Mouse (Mus musculus) stomach, embryonic 14.5 days (tissue): Measurements from ENCODE around the gene Hddc3. TPM values are rescaled to one million over a fixed set of nuclear protein-coding genes. Genes with fewer than 3 reads are reported as not detected.
A peak's percentile ranks its signal among the peaks of the same experiment; 100 is the strongest.

Experiments used
- ATAC-seq: fragments of 200-750 bp; cut with Nextera tagmentation; 2 replicates; pipeline ENCODE4 v1.8.0; 2017; ENCODE audit warnings: low read depth, moderate TSS enrichment; ENCODE audit not compliant: insufficient number of reproducible peaks, insufficient read depth, low FRiP score
- H3K27ac ChIP-seq: fragments of 300-500 bp; sonication (generic); 2 replicates; pipeline ENCODE4 v1.5.1; 2014; ENCODE audit warnings: mild to moderate bottlenecking, low read length, moderate library complexity, mixed read lengths
- H3K27me3 ChIP-seq: fragments of 300-500 bp; sonication (generic); 2 replicates; pipeline ENCODE4 v1.6.1; 2014; ENCODE audit warnings: low read length, control low read depth, mixed read lengths; ENCODE audit not compliant: control insufficient read depth, insufficient read depth
- H3K36me3 ChIP-seq: fragments of 300-500 bp; sonication (generic); 2 replicates; pipeline ENCODE4 v1.6.1; 2014; ENCODE audit warnings: mild to moderate bottlenecking, control low read depth, low read length, moderate library complexity, mixed read lengths; ENCODE audit not compliant: control insufficient read depth, insufficient read depth
- H3K4me1 ChIP-seq: fragments of 300-500 bp; sonication (generic); 2 replicates; pipeline ENCODE4 v1.6.1; 2014; ENCODE audit warnings: low read length, control low read depth, mixed read lengths; ENCODE audit not compliant: control insufficient read depth, insufficient read depth
- H3K4me2 ChIP-seq: fragments of 300-500 bp; sonication (generic); replicated peaks from 2 replicates; pipeline ENCODE4 v1.6.1; 2014; ENCODE audit warnings: low read depth, low read length, control low read depth
- H3K4me3 ChIP-seq: fragments of 300-500 bp; sonication (generic); 2 replicates; pipeline ENCODE4 v1.5.1; 2014; ENCODE audit warnings: low read depth, low read length, control low read depth
- H3K9ac ChIP-seq: fragments of 300-500 bp; sonication (generic); replicated peaks from 2 replicates; pipeline ENCODE4 v1.6.1; 2014; ENCODE audit warnings: low read depth, mild to moderate bottlenecking, control low read depth, low read length, moderate library complexity, mixed read lengths
- H3K9me3 ChIP-seq: fragments of 300-500 bp; sonication (generic); 2 replicates; pipeline ENCODE4 v1.6.1; 2016; ENCODE audit warnings: low read depth, low read length, control low read depth; ENCODE audit not compliant: control insufficient read depth
- WGBS: fragments of 180-500 bp; shearing (Covaris S2); extraction: QIAGEN DNeasy Blood & Tissue Kit; methylation state at CpG from one replicate; pipeline ENCODE4 v1.1.7; 2014; 5-methylcytosine and 5-hydroxymethylcytosine counted together
- polyA plus RNA-seq: library from polyadenylated mRNA; unstranded; fragments of >200 nt; fragmentation: Nextera tagmentation; extraction: Ambion mirVana; gene quantifications from 2 replicates; pipeline ENCODE4 v1.2.1, GENCODE M21; 2014

The Hddc3 gene
- polyA plus RNA-seq, 1 experiment from 2014 or later: 26.5 TPM

GRCm38 (mm10) chr7:80350808-80351207, 7.9 kb downstream of the Hddc3 start:
- no peak for ATAC-seq
- H3K27ac ChIP-seq: no peak overlapping the region
- H3K4me2 ChIP-seq: no peak overlapping the region

GRCm38 (mm10) chr7:80352920-80353319, 10.0 kb downstream of the Hddc3 start:
- H3K9me3 ChIP-seq: no peaks in the 10 kb centered on the region
- peaks cover 42% of the 10 kb centered on the region for H3K36me3 ChIP-seq
- H3K9ac ChIP-seq: no peak overlapping the region
- H3K4me2 ChIP-seq: no peak overlapping the region
- H3K4me3 ChIP-seq: no peak overlapping the region
- H3K27me3 ChIP-seq: no peaks in the 10 kb centered on the region
- 94% methylated on average over 8 of the region's 8 CpGs for WGBS
- ATAC-seq: no peak
- no peak overlapping the region for H3K27ac ChIP-seq
- H3K4me1 ChIP-seq: peaks cover 8% of the 10 kb centered on the region; the same call in 1 of the 2 replicates

More at GRCm38 (mm10) chr7:80350808-80351207, 7.9 kb downstream of the Hddc3 start:
- Histone ChIP-seq H3K4me1 (peaks cover 9% of the 10 kb centered on the region; the same call in 1 of the 2 replicates), H3K4me3 (no peak overlapping the region), H3K36me3 (peaks cover 34% of the 10 kb centered on the region), H3K27me3 (no peaks in the 10 kb centered on the region), H3K9ac (no peak overlapping the region), H3K9me3 (no peaks in the 10 kb centered on the region)
- 72% methylated on average over 2 of the region's 2 CpGs for WGBS

GRCm38 (mm10) chr7:80356351-80356750, 13.4 kb downstream of the Hddc3 start:
- no peak for ATAC-seq
- 87% methylated on average over 13 of the region's 13 CpGs for WGBS

GRCm38 (mm10) chr7:80357156-80357555, 14.3 kb downstream of the Hddc3 start:
- 67% methylated on average over 8 of the region's 8 CpGs for WGBS
- Histone ChIP-seq H3K4me2 (no peak overlapping the region), H3K9me3 (no peaks in the 10 kb centered on the region), H3K4me1 (no peaks in the 10 kb centered on the region), H3K27me3 (no peaks in the 10 kb centered on the region), H3K36me3 (peaks cover 46% of the 10 kb centered on the region), H3K27ac (no peak overlapping the region), H3K4me3 (no peak overlapping the region), H3K9ac (no peak overlapping the region)
- ATAC-seq: 0 out of 2 replicates have a peak, but pooled peaks have one; percentile 21

More at GRCm38 (mm10) chr7:80356351-80356750, 13.4 kb downstream of the Hddc3 start:
- Histone ChIP-seq H3K36me3 (peaks cover 44% of the 10 kb centered on the region), H3K27me3 (no peaks in the 10 kb centered on the region), H3K4me1 (no peaks in the 10 kb centered on the region), H3K27ac (no peak overlapping the region), H3K9me3 (no peaks in the 10 kb centered on the region), H3K4me3 (no peak overlapping the region), H3K9ac (no peak overlapping the region), H3K4me2 (no peak overlapping the region)

GRCm38 (mm10) chr7:80358039-80358438, 15.1 kb downstream of the Hddc3 start:
- Histone ChIP-seq H3K4me3 (no peak overlapping the region), H3K27ac (no peak overlapping the region), H3K9ac (no peak overlapping the region), H3K27me3 (no peaks in the 10 kb centered on the region), H3K4me2 (no peak overlapping the region), H3K36me3 (peaks cover 50% of the 10 kb centered on the region), H3K9me3 (no peaks in the 10 kb centered on the region), H3K4me1 (no peaks in the 10 kb centered on the region)
- no peak for ATAC-seq
- WGBS: 81% methylated on average over 4 of the region's 4 CpGs

- ATAC-seq: no peak
- Histone ChIP-seq H3K4me3 (no peak overlapping the region), H3K27ac (no peak overlapping the region), H3K4me1 (no peaks in the 10 kb centered on the region), H3K4me2 (no peak overlapping the region), H3K9me3 (no peaks in the 10 kb centered on the region), H3K36me3 (peaks cover 55% of the 10 kb centered on the region), H3K27me3 (no peaks in the 10 kb centered on the region), H3K9ac (no peak overlapping the region)
- WGBS: 61% methylated on average over 3 of the region's 3 CpGs
Observed at GRCm38 (mm10) chr7:80360435-80360834, 17.5 kb downstream of the Hddc3 start.

- no peaks in the 10 kb centered on the region for H3K27me3 ChIP-seq
- no peak overlapping the region for H3K4me3 ChIP-seq
- no peak overlapping the region for H3K4me2 ChIP-seq
- WGBS: 74% methylated on average over 2 of the region's 2 CpGs
- H3K36me3 ChIP-seq: peaks cover 59% of the 10 kb centered on the region
- H3K9ac ChIP-seq: no peak overlapping the region
- H3K27ac ChIP-seq: no peak overlapping the region
- H3K9me3 ChIP-seq: no peaks in the 10 kb centered on the region
- peaks cover 12% of the 10 kb centered on the region; the same call in 1 of the 2 replicates for H3K4me1 ChIP-seq
- no peak for ATAC-seq
Observed at GRCm38 (mm10) chr7:80365759-80366158, 22.9 kb downstream of the Hddc3 start.

GRCm38 (mm10) chr7:80367232-80367631, 24.3 kb downstream of the Hddc3 start:
- ATAC-seq: no peak
- Histone ChIP-seq H3K9me3 (no peaks in the 10 kb centered on the region), H3K27ac (no peak overlapping the region), H3K27me3 (no peaks in the 10 kb centered on the region), H3K4me3 (no peak overlapping the region), H3K4me1 (peaks cover 12% of the 10 kb centered on the region; the same call in 1 of the 2 replicates), H3K36me3 (peaks cover 48% of the 10 kb centered on the region), H3K4me2 (no peak overlapping the region), H3K9ac (no peak overlapping the region)
- 98% methylated on average over 7 of the region's 7 CpGs for WGBS

- 84% methylated on average over 9 of the region's 9 CpGs for WGBS
- Histone ChIP-seq H3K36me3 (peaks cover 40% of the 10 kb centered on the region), H3K27me3 (no peaks in the 10 kb centered on the region), H3K4me3 (no peak overlapping the region), H3K9ac (no peak overlapping the region), H3K4me1 (peaks cover 12% of the 10 kb centered on the region; the same call in 1 of the 2 replicates), H3K4me2 (no peak overlapping the region), H3K27ac (no peak overlapping the region), H3K9me3 (no peaks in the 10 kb centered on the region)
- no peak for ATAC-seq
Observed at GRCm38 (mm10) chr7:80368009-80368408, 25.1 kb downstream of the Hddc3 start.
